Mouse (Mus musculus) liver, embryonic 14.5 days (tissue): ENCODE results near the gene Cfap74. TPM values are rescaled to one million over a fixed set of nuclear protein-coding genes. Genes with fewer than 3 reads are reported as not detected.

Experiments
- ATAC-seq: fragments of 200-750 bp; cut with Nextera tagmentation; 2 replicates; pipeline ENCODE4 v1.8.0; 2017; ENCODE audit warnings: moderate number of reproducible peaks, mild to moderate bottlenecking, moderate library complexity; ENCODE audit not compliant: insufficient read depth
- DNase-seq, 3 experiments: peaks; one replicate each; pipeline ENCODE4 v3.0.0-alpha.2; 2012 to 2013; ENCODE audit warnings: low read depth in 3 of 3, low spot score in 3 of 3
- H3K27ac ChIP-seq: fragments of 300-500 bp; sonication (generic); 2 replicates; pipeline ENCODE4 v1.5.1; 2014; ENCODE audit warnings: moderate library complexity, mild to moderate bottlenecking, control low read depth, inconsistent platforms
- H3K27me3 ChIP-seq: fragments of 300-500 bp; sonication (generic); 2 replicates; pipeline ENCODE4 v1.6.1; 2014; ENCODE audit warnings: mild to moderate bottlenecking, low read length, moderate library complexity; ENCODE audit not compliant: control insufficient read depth, insufficient read depth
- H3K36me3 ChIP-seq: fragments of 300-500 bp; sonication (generic); replicated peaks from 2 replicates; pipeline ENCODE4 v1.6.1; 2014; ENCODE audit warnings: low read depth; ENCODE audit not compliant: control insufficient read depth, insufficient read depth
- H3K4me1 ChIP-seq, 2 experiments: fragments of 200-500 bp in 1 of 2; fragments of 300-500 bp in 1 of 2; sonication (generic) in 1 of 2; replicated peaks; 2 replicates each; pipeline ENCODE4 v1.6.1; 2012 to 2014; ENCODE audit warnings: antibody characterized with exemption in 1 of 2, inconsistent platforms in 1 of 2, low read length in 1 of 2; ENCODE audit not compliant: control insufficient read depth in 2 of 2, insufficient read depth in 2 of 2
- H3K4me2 ChIP-seq: fragments of 300-500 bp; sonication (generic); 2 replicates; pipeline ENCODE4 v1.6.1; 2014; ENCODE audit warnings: low read depth, mild to moderate bottlenecking, control low read depth, moderate library complexity
- H3K4me3 ChIP-seq, 2 experiments: fragments of 200-500 bp in 1 of 2; fragments of 300-500 bp in 1 of 2; sonication (generic) in 1 of 2; 2 replicates each; pipeline ENCODE4 v1.5.1; 2012 to 2014; ENCODE audit warnings: low read depth in 2 of 2, low read length in 2 of 2, mild to moderate bottlenecking in 2 of 2, control low read depth in 1 of 2, inconsistent platforms in 1 of 2, moderate library complexity in 1 of 2; ENCODE audit not compliant: insufficient read depth in 1 of 2
- H3K9ac ChIP-seq: fragments of 300-500 bp; sonication (generic); replicated peaks from 2 replicates; pipeline ENCODE4 v1.6.1; 2014; ENCODE audit warnings: mild to moderate bottlenecking, control low read depth, moderate library complexity
- H3K9me3 ChIP-seq: fragments of 300-500 bp; sonication (generic); 2 replicates; pipeline ENCODE4 v1.6.1; 2016; ENCODE audit warnings: low read length, mixed read lengths; ENCODE audit not compliant: control insufficient read depth
- CTCF ChIP-seq: IDR thresholded peaks from 2 replicates; pipeline ENCODE4 v1.5.1; 2016; ENCODE audit warnings: antibody characterized with exemption, low read depth, control low read depth
- EP300 ChIP-seq: IDR thresholded peaks from 2 replicates; pipeline ENCODE4 v1.6.1; 2016; ENCODE audit warnings: antibody characterized with exemption, low read depth
- WGBS: fragments of 180-500 bp; shearing (Covaris S2); extraction: QIAGEN DNeasy Blood & Tissue Kit; methylation state at CpG from one replicate; pipeline ENCODE4 v1.1.7; 2014; ENCODE audit not compliant: insufficient replicate concordance; 5-methylcytosine and 5-hydroxymethylcytosine counted together
- polyA plus RNA-seq, 2 experiments: library from polyadenylated mRNA; depleted of rRNA in 1 of 2; stranded (reverse) in 1 of 2; unstranded in 1 of 2; fragments of >200 nt; fragmentation: Nextera tagmentation in 1 of 2; extraction: Ambion mirVana in 1 of 2; gene quantifications; 2 replicates each; pipeline versions ENCODE4 v1.2.1 to v1.2.3; 2012 to 2014

Cfap74 gene
- polyA plus RNA-seq, 2 experiments = 0.03 to 0.08 TPM

DNA sequence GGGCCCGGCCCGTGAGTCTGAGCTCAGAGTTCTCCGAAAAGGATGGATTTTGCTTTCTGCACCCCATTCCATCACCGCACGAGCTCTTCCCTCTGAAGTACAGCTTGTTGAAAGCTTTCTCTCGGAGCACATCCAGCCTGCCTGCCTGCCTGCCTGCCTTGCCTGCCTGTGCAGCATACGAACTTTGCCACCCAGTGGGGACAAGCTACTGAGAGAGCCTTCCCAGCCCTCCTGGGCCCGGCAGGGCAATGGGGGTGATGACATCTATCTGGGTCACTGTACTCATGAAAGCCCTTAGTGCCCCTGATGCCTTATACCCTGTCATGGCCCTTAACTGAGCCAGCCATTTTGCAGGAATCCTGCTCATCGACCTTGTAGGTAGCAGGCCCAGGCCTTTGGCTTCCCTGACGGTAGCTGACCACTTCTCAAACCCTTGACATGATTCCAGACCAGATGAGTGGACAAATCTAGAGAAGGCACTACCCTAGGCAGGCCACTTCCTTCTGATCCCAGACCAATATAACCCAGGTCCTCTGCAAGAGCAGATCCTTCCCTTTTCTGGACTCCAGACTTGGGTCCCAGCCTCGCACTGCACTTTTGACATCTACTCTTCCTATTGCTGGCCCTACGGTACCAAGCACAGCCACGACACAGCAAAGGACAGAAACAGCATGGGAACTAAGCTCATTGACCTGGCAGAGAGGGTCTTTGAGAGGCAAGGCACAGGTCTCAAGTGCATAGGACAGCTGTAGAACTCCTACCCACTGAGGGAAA, 58.4 kb downstream of the Cfap74 start:
- no peaks in the 10 kb centered on the region; the same call in 1 of the 2 replicates for H3K27me3 ChIP-seq
- H3K4me3 ChIP-seq = no peak overlapping the region
- WGBS = 59% methylated on average over 13 of the region's 13 CpGs
- TF ChIP-seq EP300 (no peak), CTCF (no peak)
- H3K9ac ChIP-seq = no peak overlapping the region
- DNase-seq (no peak), ATAC-seq (no peak)
- H3K9me3 ChIP-seq = no peaks in the 10 kb centered on the region
- H3K36me3 ChIP-seq = no peaks in the 10 kb centered on the region
- H3K27ac ChIP-seq = no peak overlapping the region
- H3K4me2 ChIP-seq = no peak overlapping the region
- no peaks in the 10 kb centered on the region for H3K4me1 ChIP-seq

DNA sequence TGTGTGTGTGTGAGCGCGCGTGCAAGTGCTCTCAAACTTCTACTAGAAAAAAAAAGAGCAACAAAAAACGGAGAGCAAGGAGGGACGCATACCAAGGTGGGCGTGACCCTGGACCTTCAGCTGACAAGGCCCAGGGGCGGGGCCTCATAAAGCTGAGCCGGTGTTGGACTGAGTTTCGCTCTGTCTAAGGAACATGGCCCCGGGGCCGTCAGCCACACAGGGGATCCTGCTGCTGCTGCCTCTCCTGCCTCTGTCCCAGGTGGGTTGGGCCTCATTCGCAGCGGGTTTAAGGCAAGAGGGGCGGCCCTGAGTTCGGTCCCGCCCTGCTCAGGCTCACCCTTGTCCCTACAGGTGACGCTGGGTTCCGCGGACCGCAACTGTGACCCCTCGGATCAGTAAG, 60.0 kb downstream of the Cfap74 start, which contains the start of gene Tmem52:
Gene Tmem52, plus strand, starts transcription at position 163 of the 400 bp plus-strand sequence.
- ATAC-seq = peak; percentile 35; the same call in 1 of the 2 replicates
- H3K4me2 ChIP-seq = peak within 1 kb of the TSS; percentile 62
- no peak within 1 kb of the TSS for H3K9ac ChIP-seq
- no peaks in the 10 kb centered on the region for H3K4me1 ChIP-seq
- DNase-seq = peak in 2 of 3 experiments; percentile 28 to 41
- H3K27me3 ChIP-seq = no peaks in the 10 kb centered on the region; the same call in 1 of the 2 replicates
- TF ChIP-seq CTCF (no peak), EP300 (no peak)
- no peaks in the 10 kb centered on the region for H3K36me3 ChIP-seq
- H3K27ac ChIP-seq = no peak within 1 kb of the TSS
- peak within 1 kb of the TSS; percentile 4 to 30; a peak in 3 of 4 replicates for H3K4me3 ChIP-seq
- no peaks in the 10 kb centered on the region for H3K9me3 ChIP-seq
- 11% methylated on average over 21 of the region's 21 CpGs for WGBS

DNA sequence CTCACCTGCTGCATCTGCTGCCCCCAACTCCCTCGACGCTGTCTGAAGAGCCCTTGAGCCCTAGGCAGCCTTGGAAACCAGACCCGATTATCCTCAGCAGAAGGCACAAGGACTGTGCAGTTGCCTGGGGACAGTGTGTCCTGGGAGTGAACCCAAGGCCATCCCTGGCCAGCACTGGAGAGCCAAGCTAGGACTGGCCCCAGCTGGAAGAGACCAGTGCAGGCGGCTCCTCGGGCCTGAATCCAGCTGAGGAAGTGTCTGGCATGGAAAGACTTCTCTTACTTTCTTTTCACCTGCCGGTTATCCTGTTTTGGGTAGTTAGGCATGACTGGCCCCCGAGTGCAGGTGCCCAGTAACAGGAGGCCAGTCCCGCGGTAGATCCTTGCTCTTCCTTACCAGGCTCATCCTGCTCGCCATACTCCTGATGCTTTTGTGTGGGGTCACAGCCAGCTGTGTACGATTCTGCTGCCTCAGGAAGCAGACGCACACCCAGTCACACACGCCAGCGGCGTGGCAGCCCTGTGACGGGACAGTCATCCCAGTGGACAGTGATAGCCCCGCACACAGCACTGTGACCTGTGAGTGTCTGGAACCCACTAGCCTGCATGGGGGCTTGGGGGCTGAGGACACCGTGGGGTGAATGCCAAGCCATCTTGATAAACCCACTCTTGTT, 60.7 kb downstream of the Cfap74 start:
- WGBS = 69% methylated on average over 18 of the region's 18 CpGs
- ATAC-seq (no peak), DNase-seq (no peak)
- Histone ChIP-seq H3K4me2 (no peak overlapping the region), H3K27ac (no peak overlapping the region), H3K4me3 (no peak overlapping the region), H3K36me3 (no peaks in the 10 kb centered on the region), H3K4me1 (no peaks in the 10 kb centered on the region), H3K9me3 (no peaks in the 10 kb centered on the region), H3K27me3 (no peaks in the 10 kb centered on the region; the same call in 1 of the 2 replicates), H3K9ac (no peak overlapping the region)
- TF ChIP-seq CTCF (no peak), EP300 (no peak)

DNA sequence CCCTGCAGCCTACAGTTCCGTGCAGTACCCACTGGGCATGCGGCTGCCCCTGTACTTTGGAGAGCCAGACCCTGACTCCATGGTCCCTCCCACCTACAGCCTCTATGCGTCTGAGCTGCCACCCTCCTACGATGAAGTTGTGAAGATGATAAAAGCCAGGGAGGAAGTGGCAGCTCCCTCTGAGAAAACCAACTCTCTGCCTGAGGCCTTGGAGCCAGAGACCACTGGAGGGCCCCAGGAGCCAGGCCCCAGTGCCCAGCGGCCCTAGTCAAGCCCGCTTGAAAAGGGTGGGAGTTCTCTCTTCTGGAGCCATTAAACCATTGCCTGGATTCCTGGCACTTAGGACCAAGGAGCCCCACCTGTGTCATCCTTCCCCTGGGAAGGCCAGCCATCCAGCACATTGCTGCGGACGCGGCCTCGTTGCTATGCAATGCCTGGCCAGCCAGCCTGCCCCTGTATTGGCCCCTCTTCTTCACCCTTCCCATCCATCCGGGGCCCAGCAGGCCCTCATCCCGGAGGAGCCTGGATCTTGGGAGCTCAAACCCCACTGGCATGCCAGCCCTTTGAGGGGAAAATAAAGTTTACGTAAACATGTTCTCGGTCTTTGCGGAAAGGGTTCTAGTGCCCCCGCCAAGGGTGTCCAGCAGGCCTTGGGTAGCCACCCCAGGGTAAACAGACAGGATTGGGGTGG, 61.4 kb downstream of the Cfap74 start:
- Histone ChIP-seq H3K4me2 (no peak overlapping the region), H3K36me3 (no peaks in the 10 kb centered on the region), H3K9ac (no peak overlapping the region), H3K4me3 (no peak overlapping the region), H3K4me1 (no peaks in the 10 kb centered on the region), H3K27me3 (no peaks in the 10 kb centered on the region; the same call in 1 of the 2 replicates), H3K27ac (no peak overlapping the region), H3K9me3 (no peaks in the 10 kb centered on the region)
- ATAC-seq (no peak), DNase-seq (no peak)
- TF ChIP-seq EP300 (no peak), CTCF (no peak)
- 65% methylated on average over 16 of the region's 16 CpGs for WGBS
